Mouse (Mus musculus): ENCODE measurements around the gene Pcp4.

The Pcp4 gene

GRCm38 (mm10) chr16:96460788-96461187 is 6.6 kb upstream of the Pcp4 start:
- DNase-seq (ENCODE audit: low read depth, low spot score): no peak
- no peaks in the 10 kb centered on the region for H3K36me3 ChIP-seq (ENCODE audit: control insufficient read depth, insufficient read depth, low read length, poor library complexity, severe bottlenecking)
- H3K27me3 ChIP-seq (ENCODE audit: control insufficient read depth, insufficient read depth, low read length, poor library complexity, severe bottlenecking): no peaks in the 10 kb centered on the region; the same call in 1 of the 2 replicates

GRCm38 (mm10) chr16:96468011-96468410 is 605 bp downstream of the Pcp4 start:
- no peak for DNase-seq (ENCODE audit: low read depth, low spot score)
- Histone ChIP-seq H3K27me3 (ENCODE audit: control insufficient read depth, insufficient read depth, low read length, poor library complexity, severe bottlenecking) (no peaks in the 10 kb centered on the region), H3K36me3 (ENCODE audit: control insufficient read depth, insufficient read depth, low read length, poor library complexity, severe bottlenecking) (no peaks in the 10 kb centered on the region)

GRCm38 (mm10) chr16:96468698-96469097 is 1.3 kb downstream of the Pcp4 start:
- Histone ChIP-seq H3K36me3 (ENCODE audit: control insufficient read depth, insufficient read depth, low read length, poor library complexity, severe bottlenecking) (no peaks in the 10 kb centered on the region), H3K27me3 (ENCODE audit: control insufficient read depth, insufficient read depth, low read length, poor library complexity, severe bottlenecking) (no peaks in the 10 kb centered on the region)
- no peak for DNase-seq (ENCODE audit: low read depth, low spot score)

- DNase-seq (ENCODE audit: low read depth, low spot score): peak; percentile 69
- H3K27me3 ChIP-seq (ENCODE audit: control insufficient read depth, insufficient read depth, low read length, poor library complexity, severe bottlenecking): no peaks in the 10 kb centered on the region
- H3K36me3 ChIP-seq (ENCODE audit: control insufficient read depth, insufficient read depth, low read length, poor library complexity, severe bottlenecking): no peaks in the 10 kb centered on the region
Observed at GRCm38 (mm10) chr16:96469640-96470039, 2.2 kb downstream of the Pcp4 start.

- Histone ChIP-seq H3K36me3 (ENCODE audit: control insufficient read depth, insufficient read depth, low read length, poor library complexity, severe bottlenecking) (no peaks in the 10 kb centered on the region), H3K27me3 (ENCODE audit: control insufficient read depth, insufficient read depth, low read length, poor library complexity, severe bottlenecking) (no peaks in the 10 kb centered on the region)
- no peak for DNase-seq (ENCODE audit: low read depth, low spot score)
Observed at GRCm38 (mm10) chr16:96472361-96472760, 5.0 kb downstream of the Pcp4 start.

- Histone ChIP-seq H3K36me3 (ENCODE audit: control insufficient read depth, insufficient read depth, low read length, poor library complexity, severe bottlenecking) (no peaks in the 10 kb centered on the region), H3K27me3 (ENCODE audit: control insufficient read depth, insufficient read depth, low read length, poor library complexity, severe bottlenecking) (no peaks in the 10 kb centered on the region)
- DNase-seq (ENCODE audit: low read depth, low spot score): no peak
Observed at GRCm38 (mm10) chr16:96472816-96473215, 5.4 kb downstream of the Pcp4 start.

GRCm38 (mm10) chr16:96474185-96474584 is 6.8 kb downstream of the Pcp4 start:
- H3K36me3 ChIP-seq (ENCODE audit: control insufficient read depth, insufficient read depth, low read length, poor library complexity, severe bottlenecking): no peaks in the 10 kb centered on the region
- H3K27me3 ChIP-seq (ENCODE audit: control insufficient read depth, insufficient read depth, low read length, poor library complexity, severe bottlenecking): no peaks in the 10 kb centered on the region
- DNase-seq (ENCODE audit: low read depth, low spot score): no peak

- no peaks in the 10 kb centered on the region for H3K36me3 ChIP-seq (ENCODE audit: control insufficient read depth, insufficient read depth, low read length, poor library complexity, severe bottlenecking)
- no peak for DNase-seq (ENCODE audit: low read depth, low spot score)
- no peaks in the 10 kb centered on the region for H3K27me3 ChIP-seq (ENCODE audit: control insufficient read depth, insufficient read depth, low read length, poor library complexity, severe bottlenecking)
Observed at GRCm38 (mm10) chr16:96481791-96482190, 14.4 kb downstream of the Pcp4 start.

GRCm38 (mm10) chr16:96487007-96487684 is 19.7 kb downstream of the Pcp4 start:
- no peaks in the 10 kb centered on the region for H3K36me3 ChIP-seq (ENCODE audit: control insufficient read depth, insufficient read depth, low read length, poor library complexity, severe bottlenecking)
- no peak for DNase-seq (ENCODE audit: low read depth, low spot score)

GRCm38 (mm10) chr16:96488038-96488437 is 20.6 kb downstream of the Pcp4 start:
- DNase-seq (ENCODE audit: low read depth, low spot score): no peak
- H3K36me3 ChIP-seq (ENCODE audit: control insufficient read depth, insufficient read depth, low read length, poor library complexity, severe bottlenecking): no peaks in the 10 kb centered on the region
- H3K27me3 ChIP-seq (ENCODE audit: control insufficient read depth, insufficient read depth, low read length, poor library complexity, severe bottlenecking): no peaks in the 10 kb centered on the region

More at GRCm38 (mm10) chr16:96487007-96487684, 19.7 kb downstream of the Pcp4 start:
- H3K27me3 ChIP-seq (ENCODE audit: control insufficient read depth, insufficient read depth, low read length, poor library complexity, severe bottlenecking): no peaks in the 10 kb centered on the region

- Histone ChIP-seq H3K36me3 (ENCODE audit: control insufficient read depth, insufficient read depth, low read length, poor library complexity, severe bottlenecking) (no peaks in the 10 kb centered on the region), H3K27me3 (ENCODE audit: control insufficient read depth, insufficient read depth, low read length, poor library complexity, severe bottlenecking) (no peaks in the 10 kb centered on the region)
- no peak for DNase-seq (ENCODE audit: low read depth, low spot score)
Observed at GRCm38 (mm10) chr16:96491530-96491929, 24.1 kb downstream of the Pcp4 start.

GRCm38 (mm10) chr16:96494079-96494478 is 26.7 kb downstream of the Pcp4 start:
- no peak for DNase-seq (ENCODE audit: low read depth, low spot score)
- H3K27me3 ChIP-seq (ENCODE audit: control insufficient read depth, insufficient read depth, low read length, poor library complexity, severe bottlenecking): no peaks in the 10 kb centered on the region
- H3K36me3 ChIP-seq (ENCODE audit: control insufficient read depth, insufficient read depth, low read length, poor library complexity, severe bottlenecking): no peaks in the 10 kb centered on the region

GRCm38 (mm10) chr16:96498951-96499350 is 31.5 kb downstream of the Pcp4 start:
- H3K36me3 ChIP-seq (ENCODE audit: control insufficient read depth, insufficient read depth, low read length, poor library complexity, severe bottlenecking): no peaks in the 10 kb centered on the region
- DNase-seq (ENCODE audit: low read depth, low spot score): no peak

GRCm38 (mm10) chr16:96501241-96501640 is 33.8 kb downstream of the Pcp4 start:
- DNase-seq (ENCODE audit: low read depth, low spot score): no peak
- Histone ChIP-seq H3K27me3 (ENCODE audit: control insufficient read depth, insufficient read depth, low read length, poor library complexity, severe bottlenecking) (no peaks in the 10 kb centered on the region), H3K36me3 (ENCODE audit: control insufficient read depth, insufficient read depth, low read length, poor library complexity, severe bottlenecking) (no peaks in the 10 kb centered on the region)

More at GRCm38 (mm10) chr16:96498951-96499350, 31.5 kb downstream of the Pcp4 start:
- H3K27me3 ChIP-seq (ENCODE audit: control insufficient read depth, insufficient read depth, low read length, poor library complexity, severe bottlenecking): no peaks in the 10 kb centered on the region

- no peaks in the 10 kb centered on the region for H3K27me3 ChIP-seq (ENCODE audit: control insufficient read depth, insufficient read depth, low read length, poor library complexity, severe bottlenecking)
- H3K36me3 ChIP-seq (ENCODE audit: control insufficient read depth, insufficient read depth, low read length, poor library complexity, severe bottlenecking): no peaks in the 10 kb centered on the region
- no peak for DNase-seq (ENCODE audit: low read depth, low spot score)
Observed at GRCm38 (mm10) chr16:96502586-96502985, 35.2 kb downstream of the Pcp4 start.

- DNase-seq (ENCODE audit: low read depth, low spot score): no peak
- no peaks in the 10 kb centered on the region for H3K27me3 ChIP-seq (ENCODE audit: control insufficient read depth, insufficient read depth, low read length, poor library complexity, severe bottlenecking)
- no peaks in the 10 kb centered on the region for H3K36me3 ChIP-seq (ENCODE audit: control insufficient read depth, insufficient read depth, low read length, poor library complexity, severe bottlenecking)
Observed at GRCm38 (mm10) chr16:96514466-96514865, 47.1 kb downstream of the Pcp4 start.
